Mouse (Mus musculus) midbrain, embryonic 15.5 days (tissue): Measurements from ENCODE around the gene Kif2a. TPM values are rescaled to one million over a fixed set of nuclear protein-coding genes. Genes with fewer than 3 reads are reported as not detected.
A peak's percentile ranks its signal among the peaks of the same experiment; 100 is the strongest.

Experiments
- ATAC-seq: fragments of 200-750 bp; cut with Nextera tagmentation; replicated peaks from 2 replicates; pipeline ENCODE4 v1.8.0; 2017; ENCODE audit warnings: moderate TSS enrichment
- H3K27ac ChIP-seq: fragments of 300-500 bp; sonication (generic); 2 replicates; pipeline ENCODE4 v1.5.1; 2015; ENCODE audit warnings: mild to moderate bottlenecking, inconsistent platforms
- H3K27me3 ChIP-seq: fragments of 300-500 bp; sonication (generic); replicated peaks from 2 replicates; pipeline ENCODE4 v1.6.1; 2015; ENCODE audit warnings: inconsistent platforms
- H3K36me3 ChIP-seq: fragments of 300-500 bp; sonication (generic); replicated peaks from 2 replicates; pipeline ENCODE4 v1.6.1; 2015; ENCODE audit warnings: inconsistent platforms
- H3K4me1 ChIP-seq: fragments of 300-500 bp; sonication (generic); 2 replicates; pipeline ENCODE4 v1.6.1; 2015; ENCODE audit warnings: inconsistent platforms
- H3K4me2 ChIP-seq: fragments of 300-500 bp; sonication (generic); 2 replicates; pipeline ENCODE4 v1.6.1; 2015; ENCODE audit warnings: inconsistent platforms, mild to moderate bottlenecking, moderate library complexity
- H3K4me3 ChIP-seq: fragments of 300-500 bp; sonication (generic); 2 replicates; pipeline ENCODE4 v1.5.1; 2015; ENCODE audit warnings: mild to moderate bottlenecking, inconsistent platforms
- H3K9ac ChIP-seq: fragments of 300-500 bp; sonication (generic); 2 replicates; pipeline ENCODE4 v1.6.1; 2015; ENCODE audit warnings: mild to moderate bottlenecking, inconsistent platforms
- H3K9me3 ChIP-seq: fragments of 300-500 bp; sonication (generic); 2 replicates; pipeline ENCODE4 v1.6.1; 2016; ENCODE audit warnings: inconsistent platforms
- WGBS: fragments of 180-500 bp; shearing (Covaris S2); methylation state at CpG from one replicate; pipeline ENCODE4 v1.1.7; 2015; ENCODE audit warnings: mixed read lengths; 5-methylcytosine and 5-hydroxymethylcytosine counted together
- polyA plus RNA-seq: library from polyadenylated mRNA; unstranded; fragments of >200 nt; fragmentation: Nextera tagmentation; extraction: Ambion mirVana; gene quantifications from 2 replicates; pipeline ENCODE4 v1.2.1, GENCODE M21; 2015

Kif2a gene
- polyA plus RNA-seq, 1 experiment from 2014 or later: 68.4 TPM

DNA sequence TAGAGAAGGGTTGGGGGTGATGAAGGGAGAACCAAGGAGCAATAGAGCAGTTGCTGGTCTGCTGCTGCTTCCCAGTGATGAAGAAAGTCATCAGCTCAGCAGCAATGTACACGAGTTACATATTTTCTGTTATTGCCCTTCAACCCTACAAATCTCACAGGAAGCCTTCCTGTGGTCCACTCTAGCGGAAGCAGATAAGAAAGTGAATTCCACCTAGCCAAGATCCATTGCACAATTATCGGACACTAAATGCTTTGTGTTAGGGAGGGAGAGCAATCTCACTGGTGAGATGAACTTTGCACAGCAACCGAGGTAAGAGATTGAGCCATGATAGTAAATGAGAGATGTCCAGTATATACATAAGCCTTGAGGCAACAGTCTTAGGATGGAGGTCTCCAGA lies 17.6 kb upstream of the Kif2a start:
- Histone ChIP-seq H3K9me3 (no peaks in the 10 kb centered on the region), H3K27ac (no peak overlapping the region), H3K36me3 (no peaks in the 10 kb centered on the region), H3K9ac (no peak overlapping the region), H3K4me2 (no peak overlapping the region), H3K27me3 (no peaks in the 10 kb centered on the region), H3K4me3 (no peak overlapping the region), H3K4me1 (no peaks in the 10 kb centered on the region)
- ATAC-seq: no peak
- 86% methylated on average over 4 of the region's 4 CpGs for WGBS

DNA sequence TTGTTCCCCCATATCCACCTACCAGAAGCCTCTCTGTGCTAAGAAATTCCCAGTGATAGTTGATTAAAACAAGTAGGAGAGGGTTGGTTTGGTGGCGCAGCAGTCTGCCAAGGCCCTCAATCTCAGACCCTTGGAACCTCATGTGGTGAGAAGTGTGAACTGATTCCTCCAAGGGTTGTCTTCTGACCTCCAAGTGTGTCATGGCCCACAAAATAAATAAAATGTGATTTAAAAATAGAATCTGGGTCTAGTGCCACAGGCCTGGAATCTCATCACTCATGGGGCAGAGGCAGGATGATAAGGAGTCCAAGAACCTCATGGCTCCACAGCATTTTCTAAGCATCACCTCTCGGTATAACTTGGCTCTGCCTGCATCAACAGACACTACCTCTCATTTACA lies 16.4 kb upstream of the Kif2a start:
- ATAC-seq: no peak
- H3K27ac ChIP-seq: no peak overlapping the region
- H3K27me3 ChIP-seq: no peaks in the 10 kb centered on the region
- WGBS: 90% methylated on average over 2 of the region's 2 CpGs
- no peaks in the 10 kb centered on the region for H3K9me3 ChIP-seq
- H3K4me2 ChIP-seq: no peak overlapping the region
- H3K4me1 ChIP-seq: no peaks in the 10 kb centered on the region
- H3K9ac ChIP-seq: no peak overlapping the region
- H3K36me3 ChIP-seq: no peaks in the 10 kb centered on the region
- no peak overlapping the region for H3K4me3 ChIP-seq

DNA sequence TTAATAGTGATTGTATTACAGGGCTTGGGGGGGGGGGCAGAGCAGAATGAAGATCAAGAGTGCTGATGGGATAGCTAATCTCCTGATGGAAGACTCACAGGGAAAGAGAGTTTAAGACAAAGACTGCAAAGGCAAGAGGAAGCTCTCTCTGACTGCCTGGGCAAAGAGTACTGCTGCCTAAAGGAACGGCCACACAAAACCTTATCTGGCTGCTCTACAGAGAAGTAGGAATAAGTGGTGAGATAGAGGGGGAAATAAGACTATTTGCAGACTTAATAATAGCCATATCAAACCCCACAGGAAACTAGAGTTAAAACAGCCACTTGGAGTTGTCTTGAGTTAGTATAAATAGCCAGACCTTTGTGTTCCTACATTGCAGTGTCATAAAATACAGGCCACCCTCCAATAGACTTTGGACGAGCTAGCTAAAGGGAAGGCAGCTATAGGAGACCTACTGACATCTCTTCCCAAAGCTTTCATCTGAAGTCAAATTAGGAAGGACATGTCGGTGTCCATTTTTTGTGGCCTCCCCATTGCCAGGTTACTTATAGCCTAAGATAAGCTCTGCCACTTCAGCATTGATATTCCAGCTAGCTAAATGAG lies 13.7 kb upstream of the Kif2a start:
- Histone ChIP-seq H3K4me1 (no peaks in the 10 kb centered on the region), H3K36me3 (no peaks in the 10 kb centered on the region), H3K9ac (no peak overlapping the region), H3K27me3 (no peaks in the 10 kb centered on the region), H3K9me3 (no peaks in the 10 kb centered on the region), H3K27ac (no peak overlapping the region), H3K4me2 (no peak overlapping the region), H3K4me3 (no peak overlapping the region)
- no peak for ATAC-seq
- 89% methylated on average over 3 of the region's 3 CpGs for WGBS

DNA sequence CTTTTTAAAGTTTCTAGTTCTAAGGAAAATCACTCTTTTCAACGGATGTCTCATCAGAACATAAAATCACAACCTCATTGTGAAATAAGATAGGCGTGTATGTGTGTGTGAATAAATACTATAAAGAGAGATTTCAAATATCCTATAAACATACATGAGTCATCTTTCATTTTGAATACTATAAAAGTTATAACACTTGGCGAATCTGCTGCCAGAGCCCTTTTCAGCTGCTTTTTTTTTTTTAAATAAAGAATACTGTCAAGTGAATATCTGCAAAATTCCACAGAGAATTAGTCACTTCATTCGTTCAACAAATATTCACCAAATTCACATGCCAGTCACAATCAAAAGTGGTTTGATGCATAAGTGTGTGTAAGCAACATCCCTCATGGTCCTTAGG lies 13.2 kb upstream of the Kif2a start:
- Histone ChIP-seq H3K27ac (no peak overlapping the region), H3K9ac (no peak overlapping the region), H3K4me2 (no peak overlapping the region), H3K36me3 (no peaks in the 10 kb centered on the region), H3K4me1 (no peaks in the 10 kb centered on the region), H3K27me3 (no peaks in the 10 kb centered on the region), H3K9me3 (no peaks in the 10 kb centered on the region), H3K4me3 (no peak overlapping the region)
- no peak for ATAC-seq
- WGBS: 87% methylated on average over 4 of the region's 4 CpGs

DNA sequence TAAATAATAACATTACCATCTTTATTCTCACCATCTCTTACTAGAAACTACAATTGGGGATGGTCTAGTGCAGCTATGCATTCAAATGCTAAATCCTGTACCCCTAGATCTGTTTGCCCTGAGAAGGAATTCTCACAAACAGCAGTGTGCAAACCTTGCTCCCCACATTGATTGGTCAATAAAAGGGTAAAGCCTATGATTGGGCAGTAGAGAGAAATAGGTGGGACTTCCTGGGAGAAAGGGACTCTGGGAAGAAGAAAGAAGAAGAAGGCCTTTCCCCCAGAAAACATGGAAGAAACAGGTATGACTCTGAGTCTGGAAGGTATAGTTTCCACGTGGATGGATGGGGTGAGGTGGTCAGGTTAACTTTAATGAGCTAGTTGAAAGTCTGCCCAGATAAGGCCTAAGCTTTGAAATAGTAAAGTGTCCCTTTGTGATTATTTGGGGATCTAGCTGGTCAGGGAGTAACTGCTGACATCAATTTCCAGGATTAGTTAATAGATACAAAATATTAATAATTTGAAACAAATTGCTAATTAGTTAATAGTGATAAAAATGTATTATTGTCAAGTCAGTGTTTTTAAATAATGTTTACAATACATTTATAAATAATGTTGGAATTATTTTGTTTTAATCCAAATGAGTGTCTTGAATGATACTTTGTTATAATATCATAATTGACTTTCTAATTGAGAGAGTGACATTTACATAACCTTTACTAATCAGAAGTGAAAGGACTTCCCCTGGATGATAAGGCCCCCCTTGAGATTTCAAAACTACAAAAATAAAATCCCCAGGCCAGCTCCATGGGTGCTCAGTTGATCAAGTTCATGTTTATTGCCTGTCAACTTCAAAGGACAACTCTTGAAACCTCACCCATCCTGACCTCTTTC lies 12.3 kb upstream of the Kif2a start:
- Histone ChIP-seq H3K4me3 (no peak overlapping the region), H3K4me1 (no peaks in the 10 kb centered on the region), H3K27me3 (no peaks in the 10 kb centered on the region), H3K4me2 (no peak overlapping the region), H3K9me3 (no peaks in the 10 kb centered on the region), H3K9ac (no peak overlapping the region), H3K36me3 (no peaks in the 10 kb centered on the region), H3K27ac (no peak overlapping the region)
- ATAC-seq: no peak
- WGBS: 55% methylated on average over 1 of the region's 1 CpGs

DNA sequence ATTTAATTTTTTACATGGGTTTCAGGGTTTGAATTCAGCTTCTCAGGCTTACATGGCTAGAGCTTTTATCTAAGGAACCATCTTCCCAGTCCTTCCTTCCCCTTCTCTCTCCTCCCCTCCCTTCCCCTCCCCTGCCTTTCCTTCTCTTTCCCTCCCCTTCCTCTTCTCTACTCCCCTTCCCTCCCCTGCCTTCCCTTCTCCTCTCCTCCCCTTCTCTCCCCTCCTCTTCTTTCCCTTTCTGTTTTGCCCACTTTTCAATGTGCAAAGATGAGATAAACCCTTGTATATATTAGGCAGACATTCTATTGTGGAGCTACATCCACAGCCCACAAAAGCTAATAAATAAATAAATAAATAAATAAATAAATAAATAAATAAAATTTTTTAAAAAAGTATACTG lies 9.3 kb upstream of the Kif2a start:
- H3K4me2 ChIP-seq: no peak overlapping the region
- H3K27ac ChIP-seq: no peak overlapping the region
- no peak overlapping the region for H3K4me3 ChIP-seq
- no peak for ATAC-seq
- no peaks in the 10 kb centered on the region for H3K27me3 ChIP-seq
- H3K9ac ChIP-seq: no peak overlapping the region
- H3K36me3 ChIP-seq: no peaks in the 10 kb centered on the region
- no peaks in the 10 kb centered on the region for H3K4me1 ChIP-seq
- H3K9me3 ChIP-seq: no peaks in the 10 kb centered on the region

DNA sequence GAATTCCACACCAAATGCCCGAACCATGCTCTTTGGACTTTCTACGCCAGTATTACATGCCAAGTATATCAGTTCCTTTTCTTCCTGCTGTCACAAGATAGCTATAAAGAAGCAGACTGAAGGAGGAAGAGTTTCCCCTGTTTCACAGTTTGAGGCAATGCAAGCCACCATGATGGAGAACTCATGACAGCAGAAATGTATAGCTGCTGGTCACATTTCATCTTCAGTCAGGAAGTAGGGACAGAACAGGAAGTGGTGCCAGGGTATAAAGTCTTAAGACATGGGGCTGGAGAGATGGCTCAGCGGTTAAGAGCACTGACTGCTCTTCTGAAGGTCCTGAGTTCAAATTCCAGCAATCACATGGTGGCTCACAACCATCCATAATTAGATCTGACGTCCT lies 5.3 kb upstream of the Kif2a start:
- 92% methylated on average over 4 of the region's 4 CpGs for WGBS
- Histone ChIP-seq H3K4me3 (no peak overlapping the region), H3K9me3 (no peaks in the 10 kb centered on the region), H3K27me3 (no peaks in the 10 kb centered on the region), H3K9ac (no peak overlapping the region), H3K4me1 (peaks cover 5% of the 10 kb centered on the region), H3K27ac (no peak overlapping the region), H3K36me3 (no peaks in the 10 kb centered on the region), H3K4me2 (no peak overlapping the region)
- no peak for ATAC-seq

DNA sequence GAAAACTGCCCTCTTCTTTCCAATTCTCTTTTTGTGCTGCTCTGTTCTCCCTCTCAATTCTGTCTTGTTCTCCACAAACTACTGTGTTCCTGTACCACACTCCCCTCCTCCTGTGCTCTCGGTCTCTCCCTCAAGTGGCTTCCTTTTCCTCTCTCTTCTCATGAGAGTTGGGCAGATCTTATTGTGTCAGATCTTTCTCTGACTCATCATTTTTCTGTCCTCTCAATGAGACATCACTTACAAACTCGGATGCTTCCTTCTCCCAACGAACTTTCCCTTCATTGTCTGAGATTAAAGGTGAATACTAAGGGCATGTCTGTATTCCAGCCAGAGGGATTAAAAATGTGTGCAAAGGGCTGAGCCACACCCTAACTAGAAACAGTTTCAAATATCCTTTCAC lies 3.7 kb upstream of the Kif2a start:
- Histone ChIP-seq H3K4me2 (no peak overlapping the region), H3K9ac (no peak overlapping the region), H3K27me3 (no peaks in the 10 kb centered on the region), H3K4me3 (no peak overlapping the region), H3K36me3 (no peaks in the 10 kb centered on the region), H3K27ac (no peak overlapping the region), H3K4me1 (peaks cover 5% of the 10 kb centered on the region), H3K9me3 (no peaks in the 10 kb centered on the region)
- WGBS: 72% methylated on average over 3 of the region's 3 CpGs
- ATAC-seq: no peak

DNA sequence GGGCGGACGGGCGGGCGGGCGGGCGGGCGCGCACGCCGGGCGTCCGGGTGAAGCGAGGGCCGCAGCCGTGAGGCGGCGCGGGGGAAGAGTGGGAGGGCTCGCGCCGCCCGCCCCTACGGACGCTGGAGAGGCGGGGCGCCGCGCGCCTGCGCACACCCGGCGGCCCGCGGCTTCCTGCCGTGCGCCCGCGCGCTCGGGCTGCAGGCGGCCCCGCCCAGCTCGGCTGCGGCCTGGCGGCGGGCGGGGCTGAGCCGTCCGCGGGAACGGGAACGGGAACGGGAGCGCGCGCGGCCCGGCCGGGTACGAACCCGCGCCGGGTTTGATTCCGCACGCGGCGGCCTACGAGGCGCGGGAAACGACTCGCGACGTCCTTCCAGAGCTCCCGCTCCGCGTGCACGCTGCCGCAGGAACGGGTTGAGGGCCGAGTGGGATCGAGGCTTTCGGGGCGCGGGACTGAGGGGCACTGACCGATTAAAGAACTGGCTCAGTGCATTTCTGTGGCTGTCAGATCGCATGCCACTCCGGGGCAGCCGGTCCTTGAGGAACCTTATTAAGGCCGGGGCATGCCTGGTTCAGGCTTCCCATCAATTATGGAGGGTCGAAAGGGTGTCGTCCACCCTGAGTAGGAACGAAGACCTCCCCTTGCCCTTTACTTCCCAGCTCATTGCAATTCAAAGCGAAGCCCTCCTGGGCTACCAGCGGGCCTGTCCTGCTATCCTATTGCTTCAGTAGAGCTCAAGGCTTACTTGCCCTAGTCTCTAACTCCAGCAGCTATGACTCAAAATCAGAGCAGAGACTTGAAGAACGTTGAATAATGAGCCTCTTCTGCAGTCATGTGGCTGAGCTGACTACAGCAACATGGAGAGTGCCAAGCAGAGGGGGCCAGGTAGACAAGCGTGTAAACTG lies 593 bp upstream of the Kif2a start:
- ATAC-seq: peak; percentile 94
- Histone ChIP-seq H3K36me3 (no peaks in the 10 kb centered on the region), H3K27ac (peak overlapping the region; percentile 94), H3K9ac (peak overlapping the region; percentile 87), H3K27me3 (no peaks in the 10 kb centered on the region), H3K4me2 (peak overlapping the region; percentile 88), H3K4me1 (peaks cover 31% of the 10 kb centered on the region), H3K9me3 (no peaks in the 10 kb centered on the region), H3K4me3 (peak overlapping the region; percentile 64)
- WGBS: 2% methylated on average over 53 of the region's 97 CpGs

DNA sequence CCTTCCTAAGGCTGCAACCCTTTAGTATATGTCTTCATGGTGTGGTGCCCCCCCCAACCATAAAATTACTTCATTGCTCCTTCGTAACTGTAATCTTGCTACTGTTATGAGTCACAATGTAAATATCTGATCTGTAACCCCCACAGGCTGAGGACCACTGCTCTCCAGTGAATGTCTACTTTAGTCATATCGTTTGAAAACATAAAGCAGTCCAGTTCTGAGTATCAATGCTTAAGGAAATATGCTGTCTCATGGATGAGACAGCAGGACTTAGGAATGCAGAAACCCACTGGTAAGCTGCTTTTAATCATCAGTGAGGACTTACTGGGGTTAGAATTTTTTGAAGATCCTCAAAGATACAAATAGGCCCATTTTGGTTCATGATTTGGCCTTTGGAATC lies 2.5 kb downstream of the Kif2a start:
- peak overlapping the region; percentile 22; the same call in 1 of the 2 replicates for H3K4me2 ChIP-seq

DNA sequence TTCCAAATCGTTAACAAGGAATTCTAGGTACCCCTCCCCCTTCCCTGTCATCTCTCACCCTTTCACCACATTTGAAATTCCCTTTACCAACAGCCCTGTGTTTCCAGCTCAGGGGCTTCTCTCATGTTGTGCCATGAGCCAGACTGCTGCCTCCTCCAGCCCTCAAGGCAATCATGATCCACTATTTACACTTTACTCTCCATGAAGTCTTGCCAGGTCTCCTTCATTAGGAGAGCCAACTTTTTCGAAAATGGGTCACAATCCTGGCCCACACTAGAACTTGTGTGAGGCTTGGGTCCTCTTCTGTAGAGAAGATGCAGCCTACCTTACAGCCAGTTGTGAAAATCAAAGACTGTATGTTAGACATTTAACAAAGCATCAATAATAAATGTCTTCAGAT lies 8.0 kb downstream of the Kif2a start:
- H3K4me1 ChIP-seq: peaks cover 26% of the 10 kb centered on the region
- no peak overlapping the region for H3K9ac ChIP-seq
- WGBS: 60% methylated on average over 2 of the region's 2 CpGs
- H3K4me3 ChIP-seq: no peak overlapping the region
- H3K4me2 ChIP-seq: no peak overlapping the region
- ATAC-seq: no peak
- H3K27ac ChIP-seq: no peak overlapping the region
- no peaks in the 10 kb centered on the region for H3K27me3 ChIP-seq
- H3K9me3 ChIP-seq: no peaks in the 10 kb centered on the region
- no peaks in the 10 kb centered on the region for H3K36me3 ChIP-seq

More for the DNA sequence above, 2.5 kb downstream of the Kif2a start:
- no peaks in the 10 kb centered on the region for H3K27me3 ChIP-seq
- no peak for ATAC-seq
- H3K9me3 ChIP-seq: no peaks in the 10 kb centered on the region
- H3K4me3 ChIP-seq: no peak overlapping the region; the same call in 1 of the 2 replicates
- H3K4me1 ChIP-seq: peaks cover 33% of the 10 kb centered on the region
- no peak overlapping the region for H3K9ac ChIP-seq
- 82% methylated on average over 2 of the region's 2 CpGs for WGBS
- H3K27ac ChIP-seq: no peak overlapping the region
- H3K36me3 ChIP-seq: no peaks in the 10 kb centered on the region

DNA sequence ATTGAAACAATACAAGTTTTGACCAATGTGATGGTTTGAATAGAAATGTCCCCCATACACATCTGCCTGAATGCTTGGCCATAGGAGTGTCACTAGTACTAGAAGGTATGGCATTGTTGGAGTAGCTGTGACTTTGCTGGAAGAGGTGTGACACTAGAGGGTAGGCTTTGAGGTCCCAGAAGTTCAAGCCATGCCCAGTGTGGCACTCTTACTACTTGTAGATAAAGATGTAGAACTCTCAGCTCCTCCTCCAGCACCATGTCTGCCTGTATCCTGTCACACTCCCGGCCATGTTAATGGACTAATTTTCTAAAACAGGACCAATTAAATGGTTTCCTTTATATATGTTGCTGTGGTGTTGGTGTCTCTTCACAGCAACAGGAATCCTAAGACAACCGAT lies 10.3 kb downstream of the Kif2a start:
- WGBS: 88% methylated on average over 2 of the region's 2 CpGs
- Histone ChIP-seq H3K36me3 (no peaks in the 10 kb centered on the region), H3K9me3 (no peaks in the 10 kb centered on the region), H3K27ac (no peak overlapping the region), H3K9ac (no peak overlapping the region), H3K4me1 (peaks cover 11% of the 10 kb centered on the region), H3K27me3 (no peaks in the 10 kb centered on the region), H3K4me3 (no peak overlapping the region), H3K4me2 (no peak overlapping the region)
- no peak for ATAC-seq
